Mouse (Mus musculus): Measurements from ENCODE around the gene 9530077C05Rik. TPM values are rescaled to one million over a fixed set of nuclear protein-coding genes. Genes with fewer than 3 reads are reported as not detected.

Gene 9530077C05Rik
- polyA plus RNA-seq, 1 experiment from 2014 or later = 8.3 TPM

Other genes starting within 250 kb of the 9530077C05Rik start
- gene Zfp872, start 223.4 kb upstream of the 9530077C05Rik start, polyA plus RNA-seq (2014; fragmentation: Nextera tagmentation; extraction: Ambion mirVana) = 0.15 and 0.24 TPM in 2 replicates
- gene Zfp809, start 185.8 kb upstream of the 9530077C05Rik start, polyA plus RNA-seq (2014; fragmentation: Nextera tagmentation; extraction: Ambion mirVana) = 11.7 and 12.3 TPM in 2 replicates
- 6.4 and 6.7 TPM in 2 replicates for gene Zfp599, start 151.6 kb upstream of the 9530077C05Rik start, polyA plus RNA-seq (2014; fragmentation: Nextera tagmentation; extraction: Ambion mirVana)
- 28.1 and 30.1 TPM in 2 replicates for gene Zfp810, start 103.9 kb upstream of the 9530077C05Rik start, polyA plus RNA-seq (2014; fragmentation: Nextera tagmentation; extraction: Ambion mirVana)
- 42.1 and 43.2 TPM in 2 replicates for gene Anln, start 22.3 kb upstream of the 9530077C05Rik start, polyA plus RNA-seq (2014; fragmentation: Nextera tagmentation; extraction: Ambion mirVana)
- not detected in 2 replicates for gene Gm17545, start 42.8 kb downstream of the 9530077C05Rik start, polyA plus RNA-seq (2014; fragmentation: Nextera tagmentation; extraction: Ambion mirVana)
- gene Rp9, start 58.2 kb downstream of the 9530077C05Rik start, polyA plus RNA-seq (2014; fragmentation: Nextera tagmentation; extraction: Ambion mirVana) = 46.6 and 48.1 TPM in 2 replicates
- 14.0 and 16.9 TPM in 2 replicates for gene Bbs9, start 64.2 kb downstream of the 9530077C05Rik start, polyA plus RNA-seq (2014; fragmentation: Nextera tagmentation; extraction: Ambion mirVana)

All from neural tube, embryonic 11.5 days (tissue).